Mouse (Mus musculus) cerebellum, adult 2 months (tissue): ENCODE measurements around the gene Stum.

ENCODE experiments used
- CTCF ChIP-seq: fragments of 200-500 bp; IDR thresholded peaks from 2 replicates; pipeline ENCODE4 v1.5.1; 2011; ENCODE audit warnings: low read depth, mild to moderate bottlenecking, control low read depth, low read length, moderate library complexity, borderline replicate concordance; ENCODE audit not compliant: insufficient read depth
- POLR2A ChIP-seq: fragments of 200-500 bp; IDR thresholded peaks from 2 replicates; pipeline ENCODE4 v1.6.1; 2011; ENCODE audit warnings: low read length, control low read depth, borderline replicate concordance; ENCODE audit not compliant: insufficient read depth

- TF ChIP-seq POLR2A (no peak), CTCF (peak; percentile 84)
Measured at GRCm38 (mm10) chr1:180422076-180422828, 61.1 kb downstream of the Stum start.
